Comparison of ENCODE assay signal across 30 mouse cellular contexts in the genomic region with DNA sequence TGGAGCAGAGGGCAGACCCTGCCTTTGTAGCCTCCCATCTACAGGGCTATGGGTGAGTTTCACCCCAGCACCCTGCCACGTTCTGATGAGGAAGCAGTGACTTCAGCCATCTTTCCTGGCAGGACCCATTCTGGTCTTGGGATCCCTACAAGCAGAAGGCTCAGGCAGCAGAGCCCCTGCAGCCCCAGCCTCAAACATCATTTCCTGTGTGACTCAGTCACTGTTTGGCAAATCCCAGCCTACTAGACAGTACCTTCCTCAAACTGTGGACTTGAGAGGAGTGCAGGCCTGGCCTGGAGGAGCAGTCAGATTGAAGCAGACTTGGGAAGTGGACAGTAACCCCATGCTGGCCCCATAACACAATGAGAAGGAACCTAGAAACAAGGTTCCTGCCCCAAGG. TPM values are rescaled to one million over a fixed set of nuclear protein-coding genes. Genes with fewer than 3 reads are reported as not detected.
A peak's percentile ranks its signal among the peaks of the same experiment; 100 is the strongest.
DNase-seq lines count a peak whose midpoint lies in the region; ATAC-seq and TF ChIP-seq lines count a peak whose summit lies in the region.
"Had no signal": no experiment of that assay in that cellular context is flagged by ENCODE, and none has a peak within 500 bp of the region (broad histone marks: within the 10 kb centered on the region; RNA-seq: fewer than 3 reads in every experiment).

No protein-coding gene starts in this region.

- no peak overlapping the region for H3K4me3 ChIP-seq in forebrain, embryonic 12.5 days (replicated peaks)
- H3K4me3 ChIP-seq in forebrain, postnatal 0 days (ENCODE audit: low read depth, low read length): no peak overlapping the region
- H3K4me3 ChIP-seq: hindbrain, embryonic 10.5 days; midbrain, embryonic 12.5 days; stomach, embryonic 15.5 days had no signal

- H3K9me3 ChIP-seq in forebrain, embryonic 12.5 days: no peaks in the 10 kb centered on the region
- no peaks in the 10 kb centered on the region for H3K9me3 ChIP-seq in forebrain, postnatal 0 days (ENCODE audit: low read length)
- H3K9me3 ChIP-seq: hindbrain, embryonic 10.5 days; midbrain, embryonic 12.5 days; stomach, embryonic 15.5 days had no signal

- DNase-seq in forebrain, postnatal 0 days: no peak
- DNase-seq in 3T3-L1 (ENCODE audit: low read depth, low spot score) (peak; percentile 57), MN1 (ENCODE audit: low spot score) (no peak)
- no peak for DNase-seq in heart, postnatal 4 days
- DNase-seq in cerebellum, postnatal 14 days: no peak
- DNase-seq: adrenal gland, postnatal 10 days; cerebellum, adult 11-12 months; cerebellum, postnatal 36 days; gastrocnemius, postnatal 25 days; liver, postnatal 0 days; right cerebral cortex, postnatal 14 days; thymus, adult 2 months had no signal

- 67% methylated on average over 1 of the region's 1 CpGs for WGBS in forebrain, embryonic 12.5 days
- WGBS in forebrain, postnatal 0 days: 50% methylated on average over 1 of the region's 1 CpGs

- H3K36me3 ChIP-seq in forebrain, embryonic 12.5 days (replicated peaks): no peaks in the 10 kb centered on the region
- H3K36me3 ChIP-seq in forebrain, postnatal 0 days (ENCODE audit: insufficient read depth): no peaks in the 10 kb centered on the region
- H3K36me3 ChIP-seq: hindbrain, embryonic 10.5 days; midbrain, embryonic 12.5 days; stomach, embryonic 15.5 days had no signal

- H3K27me3 ChIP-seq in forebrain, embryonic 12.5 days: no peaks in the 10 kb centered on the region
- H3K27me3 ChIP-seq in forebrain, postnatal 0 days (ENCODE audit: insufficient read depth, low read length): no peaks in the 10 kb centered on the region
- H3K27me3 ChIP-seq: stomach, embryonic 15.5 days had no signal

- no peak for ATAC-seq in forebrain, embryonic 12.5 days (ENCODE audit: low FRiP score)
- ATAC-seq in forebrain, postnatal 0 days: no peak
- ATAC-seq in common myeloid progenitor, adult 5-6 weeks (replicated peaks; ENCODE audit: low read depth, poor library complexity, severe bottlenecking): 0 out of 2 replicates have a peak, but pooled peaks have one; percentile 10
- ATAC-seq in granulocyte monocyte progenitor cell, adult 5-6 weeks (replicated peaks; ENCODE audit: poor library complexity, severe bottlenecking): peak; percentile 70
- ATAC-seq: activated CD4-positive, CD25-positive, alpha-beta regulatory T cell, adult 4 months; intestine, postnatal 0 days; liver, postnatal 0 days had no signal

- no peak overlapping the region for H3K4me2 ChIP-seq in forebrain, embryonic 12.5 days
- no peak overlapping the region for H3K4me2 ChIP-seq in forebrain, postnatal 0 days (ENCODE audit: low read depth)
- H3K4me2 ChIP-seq: midbrain, embryonic 12.5 days; stomach, embryonic 15.5 days had no signal

- no peak for TF ChIP-seq CTCF in forebrain, postnatal 0 days (IDR thresholded peaks at IDR 0.05; ENCODE audit: low read depth)

- no peak overlapping the region for H3K9ac ChIP-seq in forebrain, embryonic 12.5 days
- H3K9ac ChIP-seq in forebrain, postnatal 0 days: no peak overlapping the region
- H3K9ac ChIP-seq: liver, postnatal 0 days; midbrain, embryonic 12.5 days; stomach, embryonic 15.5 days had no signal

- peaks cover 61% of the 10 kb centered on the region for H3K4me1 ChIP-seq in forebrain, embryonic 12.5 days
- peaks cover 14% of the 10 kb centered on the region; the same call in 1 of the 2 replicates for H3K4me1 ChIP-seq in forebrain, postnatal 0 days (ENCODE audit: insufficient read depth)

- H3K27ac ChIP-seq in forebrain, embryonic 12.5 days: 0 out of 2 replicates have a peak overlapping the region, but pooled peaks have one; percentile 22
- no peak overlapping the region for H3K27ac ChIP-seq in forebrain, postnatal 0 days (ENCODE audit: low read depth, low read length)
- H3K27ac ChIP-seq: hindbrain, postnatal 0 days; kidney, postnatal 0 days; midbrain, embryonic 12.5 days; stomach, embryonic 15.5 days had no signal

RNA-seq across cellular contexts. Expression of a gene that starts 33.7 kb away (rescaled TPM):
- 5.4 and 6.2 TPM in 2 replicates for polyA plus RNA-seq in forebrain, embryonic 12.5 days (2016; fragmentation: Nextera tagmentation; extraction: Ambion mirVana)
- 28.0 and 36.7 TPM in 2 replicates for total RNA-seq in forebrain, postnatal 0 days (2014; rRNA removed)
- polyA plus RNA-seq in forebrain, postnatal 0 days (2015; fragmentation: Nextera tagmentation; extraction: Ambion mirVana): 30.0 and 33.5 TPM in 2 replicates
- total RNA-seq in common myeloid progenitor, adult 5-6 weeks (2017): 1.3 and 2.6 TPM in 2 replicates
- 4.5 and 14.7 TPM in 2 replicates for total RNA-seq in granulocyte monocyte progenitor cell, adult 5-6 weeks (2014; fragmentation: Nextera tagmentation)
- total RNA-seq in granulocyte monocyte progenitor cell, adult 5-6 weeks (2017): 2.7 and 2.9 TPM in 2 replicates
- total RNA-seq in heart, postnatal 4 days (2021): 1 to 10 TPM; 6.0 to 7.8 TPM
- total RNA-seq: liver, adult 2 months; neutrophil, adult 5-6 weeks had no signal
- polyA plus RNA-seq: activated CD4-positive, CD25-positive, alpha-beta regulatory T cell, adult 4 months; liver, adult 2 months had no signal

RNA-seq across cellular contexts. Expression of a gene that starts 56.5 kb away (rescaled TPM):
- polyA plus RNA-seq in forebrain, embryonic 12.5 days (2016; fragmentation: Nextera tagmentation; extraction: Ambion mirVana): not detected in 2 replicates
- not detected in 2 replicates for total RNA-seq in forebrain, postnatal 0 days (2014; rRNA removed)
- polyA plus RNA-seq in forebrain, postnatal 0 days (2015; fragmentation: Nextera tagmentation; extraction: Ambion mirVana): 0.11 TPM in 1 of 2 replicates, not detected in the other
- total RNA-seq in common myeloid progenitor, adult 5-6 weeks (2017): not detected in 2 replicates
- not detected in 2 replicates for total RNA-seq in granulocyte monocyte progenitor cell, adult 5-6 weeks (2014; fragmentation: Nextera tagmentation)
- total RNA-seq in granulocyte monocyte progenitor cell, adult 5-6 weeks (2017): not detected in 2 replicates
- not detected for total RNA-seq in heart, postnatal 4 days (2021)
- total RNA-seq: adrenal gland, postnatal 10 days; gastrocnemius, postnatal 25 days; heart, adult 8-10 months; hindbrain, postnatal 0 days; layer of hippocampus, postnatal 36 days; liver, adult 2 months; neutrophil, adult 5-6 weeks had no signal
- polyA plus RNA-seq: activated CD4-positive, CD25-positive, alpha-beta regulatory T cell, adult 4 months; embryonic facial prominence, embryonic 11.5 days; heart, embryonic 16.5 days; hindbrain, postnatal 0 days; intestine, postnatal 0 days; kidney, postnatal 0 days; liver, adult 2 months; liver, postnatal 0 days; midbrain, embryonic 12.5 days; Patski; spleen, adult 2 months; stomach, embryonic 15.5 days had no signal

Comparison
In these comparisons a context has a peak if more than half of its experiments do, and no peak if none do; other contexts are left out.
1. ATAC-seq: peak in common myeloid progenitor, adult 5-6 weeks (single experiment) and granulocyte monocyte progenitor cell, adult 5-6 weeks (single experiment); none in forebrain, embryonic 12.5 days (single experiment) and forebrain, postnatal 0 days (single experiment).